In the genomic region with DNA sequence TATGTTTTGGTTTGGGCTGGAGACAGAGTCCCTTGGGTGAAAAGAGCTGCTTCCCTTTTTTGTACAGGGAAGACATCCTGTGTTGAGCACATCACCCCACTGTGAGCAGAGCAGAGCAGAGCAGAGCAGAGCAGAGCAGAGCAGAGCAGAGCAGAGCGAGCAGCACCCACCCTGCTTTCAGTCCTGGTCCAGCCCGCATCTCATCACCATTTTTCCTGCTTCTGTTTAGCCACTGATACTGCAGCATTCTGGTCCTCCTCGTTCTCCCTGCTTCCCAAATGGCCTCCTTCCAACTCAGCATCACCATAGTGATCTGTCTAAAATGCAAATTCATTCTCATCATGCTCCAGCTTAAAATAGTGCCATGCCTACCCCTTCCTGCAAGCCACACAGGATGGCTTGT, we compare ENCODE assay signal across 11 mouse cellular contexts.
DNase-seq lines count a peak whose midpoint lies in the region; ATAC-seq and TF ChIP-seq lines count a peak whose summit lies in the region.
"Had no signal": no experiment of that assay in that cellular context is flagged by ENCODE, and none has a peak within 500 bp of the region (broad histone marks: within the 10 kb centered on the region; RNA-seq: fewer than 3 reads in every experiment).

No protein-coding gene starts in this region.

- TF ChIP-seq CTCF in brain, embryonic 14.5 days (IDR thresholded peaks at IDR 0.05; ENCODE audit: borderline replicate concordance, extremely low read depth, insufficient read depth, insufficient read length): no peak

- H3K27ac ChIP-seq in midbrain, embryonic 15.5 days: no peak overlapping the region
- H3K27ac ChIP-seq: limb, embryonic 10.5 days; stomach, postnatal 0 days had no signal

- no peak overlapping the region for H3K4me3 ChIP-seq in midbrain, embryonic 15.5 days
- H3K4me3 ChIP-seq: limb, embryonic 10.5 days had no signal

- no peak for TF ChIP-seq POLR2A in brain, embryonic 14.5 days (IDR thresholded peaks at IDR 0.05; ENCODE audit: borderline replicate concordance, extremely low read depth, insufficient read depth, insufficient read length, poor library complexity, severe bottlenecking)

- H3K4me1 ChIP-seq in midbrain, embryonic 15.5 days: peaks cover 2% of the 10 kb centered on the region; the same call in 1 of the 2 replicates
- H3K4me1 ChIP-seq: limb, embryonic 10.5 days had no signal

- no peaks in the 10 kb centered on the region for H3K36me3 ChIP-seq in midbrain, embryonic 15.5 days (replicated peaks)
- H3K36me3 ChIP-seq: G1E; limb, embryonic 10.5 days had no signal

- 48% methylated on average over 3 of the region's 3 CpGs for WGBS in midbrain, embryonic 15.5 days

- no peak overlapping the region for H3K9ac ChIP-seq in midbrain, embryonic 15.5 days

- H3K27me3 ChIP-seq in midbrain, embryonic 15.5 days (replicated peaks): no peaks in the 10 kb centered on the region

- peak; percentile 77 for DNase-seq in brain, embryonic 14.5 days (ENCODE audit: low read depth)
- peak; percentile 70 to 75 for DNase-seq in cerebellum, postnatal 14 days
- peak; percentile 80 to 87 for DNase-seq in layer of hippocampus, adult 8-10 months (ENCODE audit: low spot score in 2 of 2)
- no peak for DNase-seq in spleen, adult 12 weeks (ENCODE audit: low spot score)
- DNase-seq in urinary bladder, adult 2 months (ENCODE audit: low spot score): no peak
- DNase-seq in adrenal gland, postnatal 10 days: no peak
- DNase-seq in lung, postnatal 25 days (ENCODE audit: low spot score): no peak

- no peak overlapping the region for H3K4me2 ChIP-seq in midbrain, embryonic 15.5 days

- peak; percentile 94 for ATAC-seq in midbrain, embryonic 15.5 days (replicated peaks)

- H3K9me3 ChIP-seq in midbrain, embryonic 15.5 days: no peaks in the 10 kb centered on the region
- H3K9me3 ChIP-seq: G1E; limb, embryonic 10.5 days had no signal

Comparison
In these comparisons a context has a peak if more than half of its experiments do, and no peak if none do; other contexts are left out.
1. DNase-seq: peak in brain, embryonic 14.5 days (single experiment), cerebellum, postnatal 14 days (2 of 2) and layer of hippocampus, adult 8-10 months (2 of 2); none in spleen, adult 12 weeks (single experiment), urinary bladder, adult 2 months (single experiment), adrenal gland, postnatal 10 days (single experiment) and lung, postnatal 25 days (single experiment).